Mouse (Mus musculus) monocyte, adult 59 days (primary cell): ENCODE data around the gene Mon2. TPM values are rescaled to one million over a fixed set of nuclear protein-coding genes. Genes with fewer than 3 reads are reported as not detected.

ENCODE experiments used
- total RNA-seq, 2 experiments: library from RNA; stranded (reverse); gene quantifications; one replicate each; pipeline ENCODE4 v1.2.4; 2023

Mon2 gene
- 10 to 100 TPM; 95.3 to 97.0 TPM for total RNA-seq

DNA sequence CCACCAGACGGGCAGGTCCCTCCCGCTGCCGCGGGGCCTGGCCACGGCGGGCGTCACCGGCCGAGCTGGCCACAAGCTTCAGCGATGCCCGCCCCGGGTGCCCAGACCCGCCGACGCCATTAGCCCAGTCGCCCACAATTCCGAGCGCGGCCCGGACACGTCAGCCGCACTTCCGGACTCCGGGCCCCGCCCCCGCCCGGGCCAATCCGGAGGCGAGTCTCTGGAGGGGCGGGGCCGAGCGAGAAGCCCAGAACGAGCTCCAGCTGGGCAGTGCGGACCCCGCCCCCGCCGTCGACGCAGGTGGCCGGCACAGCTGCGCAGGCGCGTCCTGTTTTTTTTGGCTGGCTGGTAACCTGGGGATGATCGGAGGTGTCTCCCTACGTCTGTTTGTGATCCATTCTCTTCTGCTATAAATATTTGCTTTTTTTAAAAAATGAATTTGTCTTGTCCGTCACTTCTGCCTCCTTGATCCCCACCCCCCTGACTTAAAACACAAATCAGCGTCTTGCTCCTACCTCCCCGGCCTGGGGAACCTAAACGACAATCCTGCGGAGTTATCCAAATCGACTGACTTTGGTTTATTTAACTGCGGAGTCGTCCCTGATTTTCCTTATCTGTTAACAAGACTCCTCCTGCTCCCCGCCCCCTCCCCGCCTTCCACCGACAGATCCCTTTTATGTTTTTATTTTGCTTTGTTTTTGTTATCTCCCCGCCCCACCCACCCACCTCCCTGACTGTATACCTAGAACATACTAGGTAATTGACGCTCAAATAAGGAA, at the start of gene Mon2:
Gene Mon2 (minus strand): TSS at position 261 of the 779 bp plus-strand sequence.

Other genes starting within 250 kb of the Mon2 start
- gene Usp15, start 120.5 kb upstream of the Mon2 start, total RNA-seq, result 100 to 1,000 TPM; 106 to 116 TPM
- not detected for gene Fam19a2, start 187.5 kb upstream of the Mon2 start, total RNA-seq